In the genomic region with DNA sequence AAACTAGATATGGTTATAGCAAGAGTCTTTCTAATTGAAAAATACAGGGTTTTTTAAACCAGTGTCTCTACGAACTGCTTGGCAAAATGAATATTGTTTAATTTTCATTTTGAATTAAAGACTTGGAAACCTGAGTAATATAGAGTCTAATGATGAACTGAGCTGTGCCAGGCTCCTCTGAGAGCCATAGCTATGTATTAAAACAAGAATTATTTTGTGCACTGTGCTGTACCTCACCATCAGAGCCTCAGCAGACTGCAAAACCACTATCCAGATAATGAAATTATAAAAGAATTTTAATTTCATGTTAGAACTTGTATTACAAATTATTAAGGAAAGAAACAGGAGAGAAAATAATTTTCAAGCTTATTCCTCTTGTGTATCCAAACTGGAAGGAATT, we compare ENCODE assay signal across 29 mouse cellular contexts.
"Had no signal": no experiment of that assay in that cellular context is flagged by ENCODE, and none has a peak within 500 bp of the region (broad histone marks: within the 10 kb centered on the region; RNA-seq: fewer than 3 reads in every experiment).

No protein-coding gene starts in this region.

- H3K27ac ChIP-seq: embryonic facial prominence, embryonic 10.5 days; embryonic facial prominence, embryonic 12.5 days; embryonic facial prominence, embryonic 13.5 days; embryonic facial prominence, embryonic 15.5 days; forebrain, embryonic 10.5 days; forebrain, embryonic 12.5 days; forebrain, embryonic 13.5 days; forebrain, embryonic 15.5 days; gastrocnemius, adult 2 months; heart, adult 2 months had no signal

- ATAC-seq: forebrain, embryonic 13.5 days; forebrain, embryonic 14.5 days; forebrain, embryonic 15.5 days; forebrain, embryonic 16.5 days; forebrain, postnatal 0 days had no signal

- H3K4me3 ChIP-seq: embryonic facial prominence, embryonic 10.5 days; embryonic facial prominence, embryonic 12.5 days; embryonic facial prominence, embryonic 13.5 days; embryonic facial prominence, embryonic 15.5 days; erythroblast, embryonic 14.5 days; forebrain, embryonic 10.5 days; forebrain, embryonic 12.5 days; forebrain, embryonic 13.5 days; forebrain, embryonic 15.5 days; gastrocnemius, adult 2 months; heart, adult 2 months had no signal

- DNase-seq: cerebellum, adult 2 months; cerebellum, adult 8-10 months; cerebellum, adult 9-10 months; cerebellum, adult 9-11 months; cerebellum, postnatal 10 days; cerebellum, postnatal 14 days; cerebellum, postnatal 25 days; cerebellum, postnatal 36 days; embryo, embryonic 11 days; forebrain, postnatal 0 days; gastrocnemius, adult 2 months; gastrocnemius, postnatal 10 days; gastrocnemius, postnatal 14 days; gastrocnemius, postnatal 25 days; gastrocnemius, postnatal 36 days; heart, adult 11 months; heart, adult 18-20 months; heart, adult 2 months had no signal

- H3K9ac ChIP-seq: embryonic facial prominence, embryonic 12.5 days; embryonic facial prominence, embryonic 13.5 days; embryonic facial prominence, embryonic 15.5 days; forebrain, embryonic 12.5 days; forebrain, embryonic 13.5 days; forebrain, embryonic 15.5 days; forebrain, postnatal 0 days had no signal

- H3K27me3 ChIP-seq: embryonic facial prominence, embryonic 12.5 days; embryonic facial prominence, embryonic 13.5 days; embryonic facial prominence, embryonic 15.5 days; forebrain, embryonic 12.5 days; forebrain, embryonic 13.5 days; forebrain, embryonic 15.5 days had no signal

- H3K36me3 ChIP-seq: embryonic facial prominence, embryonic 10.5 days; embryonic facial prominence, embryonic 12.5 days; embryonic facial prominence, embryonic 13.5 days; embryonic facial prominence, embryonic 15.5 days; forebrain, embryonic 10.5 days; forebrain, embryonic 12.5 days; forebrain, embryonic 15.5 days had no signal

- H3K9me3 ChIP-seq: embryonic facial prominence, embryonic 10.5 days; embryonic facial prominence, embryonic 12.5 days; embryonic facial prominence, embryonic 13.5 days; embryonic facial prominence, embryonic 15.5 days; forebrain, embryonic 10.5 days; forebrain, embryonic 12.5 days; forebrain, embryonic 13.5 days; forebrain, embryonic 15.5 days had no signal

- H3K4me2 ChIP-seq: embryonic facial prominence, embryonic 12.5 days; embryonic facial prominence, embryonic 13.5 days; embryonic facial prominence, embryonic 15.5 days; forebrain, embryonic 12.5 days; forebrain, embryonic 13.5 days; forebrain, embryonic 15.5 days had no signal

- H3K4me1 ChIP-seq: embryonic facial prominence, embryonic 10.5 days; embryonic facial prominence, embryonic 12.5 days; embryonic facial prominence, embryonic 13.5 days; embryonic facial prominence, embryonic 15.5 days had no signal
